Mouse (Mus musculus) CH12.LX (cell line): ENCODE results near the gene Rrm2.

Source experiments
- CTCF ChIP-seq, 2 experiments: IDR thresholded peaks in 1 of 2; conservative IDR thresholded peaks in 1 of 2; 2 replicates each; pipeline ENCODE4 v1.5.1; 2011 to 2012; ENCODE audit warnings: low read depth in 2 of 2, low read length in 2 of 2, improper control_type of control experiment in 1 of 2, inconsistent platforms in 1 of 2, mild to moderate bottlenecking in 1 of 2, moderate library complexity in 1 of 2
- ELF1 ChIP-seq: IDR thresholded peaks from 2 replicates; pipeline ENCODE4 v1.6.1; 2014; ENCODE audit warnings: low read depth, mild to moderate bottlenecking, inconsistent platforms, low read length, improper control_type of control experiment
- MYC ChIP-seq: IDR thresholded peaks from 2 replicates; pipeline ENCODE4 v1.6.1; 2011; ENCODE audit warnings: low read depth, mild to moderate bottlenecking, improper control_type of control experiment, low read length
- POLR2A ChIP-seq: IDR thresholded peaks from 2 replicates; pipeline ENCODE4 v1.6.1; 2011; ENCODE audit warnings: low read depth, mild to moderate bottlenecking, improper control_type of control experiment, low read length
- POLR2AphosphoS2 ChIP-seq: IDR thresholded peaks from 2 replicates; pipeline ENCODE4 v1.6.1; 2011; ENCODE audit warnings: low read depth, low read length, improper control_type of control experiment
- USF1 ChIP-seq: IDR thresholded peaks from 2 replicates; pipeline ENCODE4 v1.6.1; 2014; ENCODE audit warnings: low read depth, mild to moderate bottlenecking, inconsistent platforms, low read length, improper control_type of control experiment
- ZNF384 ChIP-seq: IDR thresholded peaks from 2 replicates; pipeline ENCODE4 v1.6.1; 2012; ENCODE audit warnings: low read depth, low read length, improper control_type of control experiment, inconsistent platforms

DNA sequence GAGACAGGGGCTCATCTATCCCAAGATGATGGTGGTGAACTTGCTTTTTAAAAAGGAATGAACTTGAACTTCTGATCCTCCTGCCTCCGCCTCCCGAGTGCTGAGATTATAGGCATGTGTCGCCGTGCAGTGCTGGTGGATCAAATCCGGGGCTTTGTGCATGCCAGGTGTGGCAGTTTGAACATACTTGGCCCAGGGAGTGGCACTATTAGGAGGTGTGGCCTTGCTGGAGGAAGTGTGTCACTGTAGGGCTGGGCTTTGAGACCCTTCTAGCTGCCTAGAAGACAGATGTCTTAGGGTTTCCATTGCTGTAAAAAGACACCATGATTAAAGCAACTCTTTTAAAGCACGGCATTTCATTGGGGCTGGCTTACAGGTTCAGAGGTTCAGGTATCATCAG, 42.5 kb downstream of the Rrm2 start:
- TF ChIP-seq POLR2A (no peak), ELF1 (no peak), POLR2AphosphoS2 (no peak), CTCF (conservative IDR thresholded peaks at IDR 0.05 in 1 of 2, IDR thresholded peaks at IDR 0.05 in 1 of 2; ENCODE audit: low read depth in 2 of 2, low read length in 2 of 2) (no peak), MYC (no peak), USF1 (no peak), ZNF384 (no peak)
